Mouse (Mus musculus) spleen, postnatal 4 days (tissue): ENCODE measurements around the gene Rab20.

Experiments
- DNase-seq, 2 experiments: peaks; one replicate each; pipeline ENCODE4 v3.0.0; 2022; ENCODE audit warnings: low spot score in 2 of 2

Gene Rab20

DNA sequence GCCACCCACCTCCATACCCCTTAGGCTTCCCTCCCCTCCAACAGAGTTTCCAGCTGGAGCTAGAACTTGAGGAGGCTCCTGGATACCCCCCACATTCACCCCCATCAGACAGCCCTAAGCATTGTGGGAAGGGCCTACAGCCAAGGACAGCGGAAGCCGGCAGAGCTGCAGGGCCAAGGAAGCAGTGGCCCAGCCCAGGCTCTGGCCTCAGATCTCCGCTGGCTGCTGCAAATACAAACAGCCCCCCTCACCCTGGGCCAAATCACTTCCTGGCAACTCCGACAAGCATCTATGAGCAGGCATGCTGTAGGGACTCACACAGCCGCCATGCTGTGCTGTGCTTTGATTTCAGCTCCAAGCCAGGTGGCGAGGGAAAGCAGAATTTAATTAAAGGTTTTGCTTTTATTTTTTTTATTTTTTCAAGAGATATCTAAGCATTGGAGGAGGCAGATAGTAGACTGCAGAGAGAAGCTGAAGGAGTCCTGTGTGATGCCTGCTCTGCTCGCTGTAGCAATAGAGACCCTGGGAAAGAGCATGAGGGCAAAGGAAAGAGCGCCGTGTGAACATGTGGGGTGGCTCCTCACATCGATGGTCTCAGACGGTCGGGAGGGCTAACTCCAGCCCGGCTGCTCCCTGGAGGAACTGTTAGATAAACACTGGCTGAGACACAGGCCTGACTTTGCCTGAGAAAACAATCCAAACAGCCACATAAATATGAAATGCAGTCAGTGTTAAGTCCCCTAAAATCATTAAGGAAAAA, 72.6 kb downstream of the Rab20 start:
- DNase-seq: peak in 1 of 2 experiments; percentile 19

DNA sequence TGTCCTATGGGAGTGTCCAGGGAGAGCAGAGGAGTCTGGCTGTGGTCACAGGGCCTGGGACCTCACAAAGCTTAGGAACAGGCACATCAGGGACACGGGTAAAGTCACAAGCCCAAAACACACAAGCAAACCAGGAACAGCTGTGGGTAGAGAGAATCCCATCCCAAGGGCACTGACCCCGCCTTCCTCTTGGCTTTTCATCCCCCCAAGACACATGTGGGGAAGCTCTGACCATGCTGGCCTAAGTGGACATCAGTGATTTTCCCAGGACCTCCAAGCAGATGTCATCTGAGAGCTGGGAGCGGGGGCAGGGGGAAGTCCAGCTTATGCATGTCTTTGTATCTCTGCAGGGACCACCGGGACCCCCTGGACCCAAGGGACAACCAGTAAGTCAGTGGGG, 73.9 kb downstream of the Rab20 start:
- no peak for DNase-seq

DNA sequence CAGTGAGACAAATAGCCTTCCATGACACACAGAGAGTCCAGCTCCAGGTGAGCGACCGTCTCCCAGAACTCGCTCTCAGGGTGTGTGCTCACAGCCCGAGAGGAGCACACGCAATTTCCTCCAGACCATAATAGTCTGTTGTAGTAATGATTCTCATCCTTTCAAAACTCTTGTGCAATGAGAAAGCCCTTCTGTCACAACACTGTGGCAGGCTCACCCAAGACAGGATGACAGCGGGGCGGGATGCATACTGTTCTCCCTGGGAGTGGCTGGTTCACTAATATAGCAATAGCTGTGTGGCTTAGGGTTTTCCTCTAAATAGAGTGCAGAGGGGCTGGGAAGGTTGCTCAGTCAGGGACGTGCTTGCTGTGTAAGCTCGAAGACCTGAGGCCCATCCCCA, 74.7 kb downstream of the Rab20 start:
- DNase-seq: no peak
